Mouse (Mus musculus) kidney, adult 2 months (tissue): ENCODE results near the gene Rabggta.

Experiments
- CTCF ChIP-seq: fragments of 200-500 bp; conservative IDR thresholded peaks from 2 replicates; pipeline ENCODE4 v1.5.1; 2011; ENCODE audit warnings: low read depth, mild to moderate bottlenecking, control low read depth, low read length, moderate library complexity, mixed read lengths; ENCODE audit not compliant: insufficient read depth, insufficient read length
- POLR2A ChIP-seq: fragments of 200-500 bp; IDR thresholded peaks from one replicate; pipeline ENCODE4 v1.6.1; 2011; ENCODE audit warnings: low read depth, low read length, control low read depth

- TF ChIP-seq CTCF (no peak), POLR2A (no peak)
Observed at GRCm38 (mm10) chr14:55724411-55724871, 2.4 kb upstream of the Rabggta start.
